Mouse (Mus musculus): ENCODE measurements around the gene Ifi208. TPM values are rescaled to one million over a fixed set of nuclear protein-coding genes. Genes with fewer than 3 reads are reported as not detected.
"Not testable (repeated sequence)": the region's sequence is repeated elsewhere in the genome, so short reads cannot be mapped to it uniquely, and the experiment has no call there.

The Ifi208 gene
- polyA plus RNA-seq (2016; fragmentation: Nextera tagmentation; extraction: Ambion mirVana) = not detected in 2 replicates

DNA sequence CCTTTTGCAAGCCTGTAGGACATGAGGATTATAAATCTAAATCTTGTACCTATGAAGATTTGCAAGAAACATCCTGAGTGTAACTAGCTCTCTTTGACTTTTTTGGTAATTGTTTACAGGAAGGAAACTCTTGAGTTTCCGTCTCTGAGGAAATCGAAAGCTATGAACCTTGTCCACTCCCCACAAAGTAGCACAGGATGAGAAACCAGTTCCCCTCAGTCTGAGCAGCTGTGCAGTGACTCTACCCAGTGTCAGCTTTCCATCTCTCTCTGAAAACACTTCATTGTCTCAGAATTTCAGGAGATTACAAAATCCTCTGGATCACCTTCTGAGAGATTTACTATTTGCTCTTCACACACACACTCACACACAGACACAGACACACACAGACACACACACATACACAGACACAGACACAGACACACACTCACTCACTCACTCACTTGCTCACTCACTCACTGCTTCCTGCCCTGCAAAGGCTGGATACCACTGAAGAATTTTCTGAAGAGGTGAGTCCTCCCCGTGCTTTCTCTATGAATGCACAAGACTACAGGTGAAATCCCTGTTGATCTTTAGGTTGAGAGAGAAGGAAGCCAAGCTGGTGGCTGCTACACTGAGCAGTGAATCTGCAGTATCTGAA is at the start of gene Ifi208:
Gene Ifi208 (plus strand): TSS at position 218 of the 640 bp plus-strand sequence.
- not testable (repeated sequence) for H3K9me3 ChIP-seq; H3K4me2 ChIP-seq; H3K36me3 ChIP-seq (replicated peaks); H3K4me3 ChIP-seq (replicated peaks); H3K27ac ChIP-seq; ATAC-seq (ENCODE audit: low FRiP score); H3K27me3 ChIP-seq; H3K9ac ChIP-seq; H3K4me1 ChIP-seq
- 52% methylated on average over 3 of the region's 3 CpGs for WGBS

- no peak overlapping the region for H3K4me2 ChIP-seq
- no peak overlapping the region for H3K4me3 ChIP-seq (replicated peaks)
- H3K27me3 ChIP-seq = no peaks in the 10 kb centered on the region
- H3K27ac ChIP-seq = no peak overlapping the region
- no peak overlapping the region for H3K9ac ChIP-seq
- ATAC-seq (ENCODE audit: low FRiP score) = no peak
- H3K4me1 ChIP-seq = no peaks in the 10 kb centered on the region
- 91% methylated on average over 2 of the region's 2 CpGs for WGBS
- H3K36me3 ChIP-seq (replicated peaks) = no peaks in the 10 kb centered on the region
- H3K9me3 ChIP-seq = no peaks in the 10 kb centered on the region
Observed at GRCm38 (mm10) chr1:173624052-173624451, 49.4 kb upstream of the Ifi208 start.

- H3K4me3 ChIP-seq (replicated peaks) = no peak overlapping the region
- ATAC-seq (ENCODE audit: low FRiP score) = no peak
- H3K27ac ChIP-seq = no peak overlapping the region
- H3K9me3 ChIP-seq = no peaks in the 10 kb centered on the region
- no peaks in the 10 kb centered on the region for H3K27me3 ChIP-seq
- H3K9ac ChIP-seq = no peak overlapping the region
- H3K4me1 ChIP-seq = no peaks in the 10 kb centered on the region
- WGBS = 77% methylated on average over 2 of the region's 2 CpGs
- no peaks in the 10 kb centered on the region for H3K36me3 ChIP-seq (replicated peaks)
- H3K4me2 ChIP-seq = no peak overlapping the region
Observed at GRCm38 (mm10) chr1:173626686-173627085, 46.8 kb upstream of the Ifi208 start.

GRCm38 (mm10) chr1:173630622-173631021 is 42.9 kb upstream of the Ifi208 start, which contains the start of gene Ifi209:
Gene Ifi209 (plus strand): TSS chr1:173630917.
- 93% methylated on average over 2 of the region's 2 CpGs for WGBS
- ATAC-seq (ENCODE audit: low FRiP score); H3K9me3 ChIP-seq: not testable (repeated sequence)

DNA sequence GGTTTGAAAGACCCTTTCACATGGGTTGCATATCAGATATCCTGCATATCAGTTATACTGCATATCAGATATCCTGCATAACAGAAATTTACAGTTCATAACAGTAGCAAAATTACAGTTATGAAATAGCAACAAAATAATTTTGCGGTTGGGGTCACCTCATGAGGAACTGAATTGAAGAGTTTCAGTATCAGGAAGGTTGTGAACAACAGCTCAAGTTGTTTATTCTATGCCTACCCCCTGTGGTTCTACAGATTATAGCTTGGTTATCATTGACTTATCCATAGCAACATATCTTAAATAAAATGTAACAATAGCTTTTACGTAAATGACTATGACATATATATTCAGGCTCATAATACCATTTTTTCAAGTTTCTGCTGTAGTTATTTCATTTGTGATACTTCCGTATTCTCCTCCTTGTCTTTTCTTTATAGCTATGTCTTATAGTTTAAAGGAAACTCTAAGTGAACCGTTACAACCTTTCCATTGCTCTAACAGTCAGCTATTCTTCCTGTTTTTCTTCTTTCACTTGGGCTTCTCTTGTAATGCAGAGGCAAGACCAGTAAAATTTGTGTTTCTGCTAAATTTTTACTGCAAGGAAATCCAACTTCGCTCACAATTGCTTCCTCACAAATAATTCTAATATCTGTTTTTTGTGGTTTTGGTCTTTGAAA is 39.4 kb upstream of the Ifi208 start:
- ATAC-seq (ENCODE audit: low FRiP score) = no peak
- Histone ChIP-seq H3K27ac (no peak overlapping the region), H3K4me1 (no peaks in the 10 kb centered on the region), H3K4me2 (no peak overlapping the region), H3K9me3 (no peaks in the 10 kb centered on the region), H3K27me3 (no peaks in the 10 kb centered on the region), H3K36me3 (replicated peaks) (no peaks in the 10 kb centered on the region), H3K4me3 (replicated peaks) (no peak overlapping the region), H3K9ac (no peak overlapping the region)
- 90% methylated on average over 5 of the region's 5 CpGs for WGBS

More at GRCm38 (mm10) chr1:173630622-173631021, 42.9 kb upstream of the Ifi208 start, which contains the start of gene Ifi209:
- not testable (repeated sequence) for H3K4me2 ChIP-seq; H3K4me1 ChIP-seq; H3K4me3 ChIP-seq (replicated peaks); H3K27ac ChIP-seq; H3K36me3 ChIP-seq (replicated peaks); H3K9ac ChIP-seq; H3K27me3 ChIP-seq

DNA sequence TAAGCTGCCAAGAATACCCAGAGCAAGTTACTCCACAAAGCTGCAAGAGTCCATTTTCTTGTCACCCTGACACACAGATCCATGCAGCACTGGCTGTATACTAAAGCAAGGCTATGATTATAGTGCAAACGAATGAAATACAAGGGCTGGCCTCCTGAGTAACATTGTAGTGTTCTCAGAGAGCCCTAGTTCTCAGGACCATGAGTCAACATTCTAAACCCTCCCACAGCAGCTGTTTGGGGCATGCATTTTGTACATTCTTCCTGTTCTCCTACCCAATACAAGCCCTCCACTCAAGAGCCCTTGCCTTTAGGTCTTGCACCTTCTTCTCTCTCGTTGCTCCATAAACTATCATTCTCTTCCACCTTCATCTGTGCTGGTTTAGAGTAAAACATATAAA is 28.1 kb upstream of the Ifi208 start:
- H3K27me3 ChIP-seq = no peaks in the 10 kb centered on the region
- no peak overlapping the region for H3K4me2 ChIP-seq
- no peak overlapping the region for H3K9ac ChIP-seq
- H3K27ac ChIP-seq = no peak overlapping the region
- ATAC-seq (ENCODE audit: low FRiP score) = no peak
- H3K9me3 ChIP-seq = no peaks in the 10 kb centered on the region
- 86% methylated on average over 2 of the region's 2 CpGs for WGBS
- H3K4me1 ChIP-seq = no peaks in the 10 kb centered on the region
- no peak overlapping the region for H3K4me3 ChIP-seq (replicated peaks)
- H3K36me3 ChIP-seq (replicated peaks) = no peaks in the 10 kb centered on the region

DNA sequence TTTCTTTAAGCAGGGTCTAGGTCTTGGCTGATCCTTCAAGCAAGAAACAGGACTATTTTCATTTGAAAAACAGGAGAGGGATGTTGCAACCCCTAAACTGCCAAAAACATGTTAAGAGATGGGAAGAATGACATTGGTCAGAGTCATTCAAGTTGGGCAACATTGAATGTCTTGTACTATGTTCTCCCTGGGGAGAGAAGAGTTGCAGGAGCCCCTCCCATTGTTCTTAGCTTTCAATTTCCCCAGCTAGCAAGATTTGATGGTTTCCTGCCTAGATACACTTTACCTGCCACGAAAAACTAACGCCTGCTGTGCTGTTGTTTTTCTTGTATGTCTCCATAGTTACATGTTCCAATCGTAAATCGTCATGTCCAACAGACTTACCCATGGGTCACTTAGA is 15.5 kb upstream of the Ifi208 start:
- Histone ChIP-seq H3K9ac (no peak overlapping the region), H3K4me3 (replicated peaks) (no peak overlapping the region), H3K27ac (no peak overlapping the region), H3K27me3 (no peaks in the 10 kb centered on the region), H3K4me1 (no peaks in the 10 kb centered on the region), H3K4me2 (no peak overlapping the region), H3K36me3 (replicated peaks) (no peaks in the 10 kb centered on the region), H3K9me3 (no peaks in the 10 kb centered on the region)
- 84% methylated on average over 4 of the region's 4 CpGs for WGBS
- no peak for ATAC-seq (ENCODE audit: low FRiP score)

- H3K9ac ChIP-seq; H3K27me3 ChIP-seq; H3K4me2 ChIP-seq; H3K36me3 ChIP-seq (replicated peaks); H3K9me3 ChIP-seq; H3K4me1 ChIP-seq; ATAC-seq (ENCODE audit: low FRiP score); H3K4me3 ChIP-seq (replicated peaks); H3K27ac ChIP-seq: not testable (repeated sequence)
- WGBS = 89% methylated on average over 1 of the region's 1 CpGs
Observed at GRCm38 (mm10) chr1:173678605-173679004, 5.1 kb downstream of the Ifi208 start.

GRCm38 (mm10) chr1:173694270-173694669 is 20.8 kb downstream of the Ifi208 start:
- Histone ChIP-seq H3K9ac (no peak overlapping the region), H3K4me3 (replicated peaks) (no peak overlapping the region), H3K27me3 (no peaks in the 10 kb centered on the region), H3K36me3 (replicated peaks) (no peaks in the 10 kb centered on the region), H3K27ac (no peak overlapping the region), H3K4me2 (no peak overlapping the region), H3K4me1 (no peaks in the 10 kb centered on the region), H3K9me3 (no peaks in the 10 kb centered on the region)
- 94% methylated on average over 1 of the region's 1 CpGs for WGBS
- no peak for ATAC-seq (ENCODE audit: low FRiP score)

DNA sequence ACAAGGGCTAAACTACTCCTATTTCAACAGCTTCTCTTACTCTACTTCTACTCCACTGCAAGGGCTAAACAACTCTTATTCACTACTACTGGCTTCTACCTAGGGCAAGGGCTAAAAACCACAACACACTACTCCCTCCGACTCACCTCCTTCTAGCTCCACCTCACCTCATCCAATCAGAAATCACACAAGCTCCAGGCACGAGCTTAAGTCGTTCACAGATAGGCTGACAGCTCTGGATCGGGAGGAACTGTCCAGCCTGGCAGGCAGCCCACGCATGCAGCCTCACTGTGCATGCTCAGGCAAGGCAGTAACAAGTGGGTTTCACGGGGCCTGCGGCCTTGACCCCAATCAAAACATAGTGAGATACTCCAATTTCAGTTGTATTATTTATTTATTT is 59.7 kb downstream of the Ifi208 start:
- Histone ChIP-seq H3K36me3 (replicated peaks) (no peaks in the 10 kb centered on the region), H3K4me1 (no peaks in the 10 kb centered on the region), H3K4me3 (replicated peaks) (no peak overlapping the region), H3K9ac (no peak overlapping the region), H3K9me3 (no peaks in the 10 kb centered on the region), H3K4me2 (no peak overlapping the region), H3K27me3 (no peaks in the 10 kb centered on the region), H3K27ac (no peak overlapping the region)
- ATAC-seq (ENCODE audit: low FRiP score) = no peak
- WGBS = 43% methylated on average over 7 of the region's 7 CpGs

DNA sequence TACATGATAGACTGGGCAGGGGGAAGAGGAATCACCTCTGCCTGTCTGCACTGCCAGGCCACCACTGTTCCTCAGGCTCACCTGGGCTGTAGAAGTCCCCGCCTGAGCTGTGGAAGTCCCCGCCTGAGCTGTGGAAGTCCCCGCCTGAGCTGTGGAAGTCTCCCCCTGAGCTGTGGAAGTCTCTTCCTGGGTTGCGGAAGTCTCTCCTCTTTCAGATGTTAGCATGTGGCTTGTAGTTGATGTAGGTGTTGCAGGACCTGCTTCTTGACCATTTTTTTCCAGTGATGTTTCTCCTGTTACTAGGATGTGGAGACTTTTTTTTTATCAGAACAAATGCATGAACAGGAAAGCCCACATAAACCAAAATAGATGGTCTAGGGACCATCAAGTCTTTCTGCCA is 61.5 kb downstream of the Ifi208 start:
- ATAC-seq (ENCODE audit: low FRiP score); H3K4me1 ChIP-seq; H3K9ac ChIP-seq; H3K36me3 ChIP-seq (replicated peaks); H3K4me3 ChIP-seq (replicated peaks); H3K27ac ChIP-seq; H3K27me3 ChIP-seq; H3K9me3 ChIP-seq; H3K4me2 ChIP-seq: not testable (repeated sequence)
- 87% methylated on average over 4 of the region's 4 CpGs for WGBS

- no peak overlapping the region for H3K9ac ChIP-seq
- H3K4me3 ChIP-seq (replicated peaks) = no peak overlapping the region
- H3K4me2 ChIP-seq = no peak overlapping the region
- no peaks in the 10 kb centered on the region for H3K9me3 ChIP-seq
- no peaks in the 10 kb centered on the region for H3K27me3 ChIP-seq
- H3K4me1 ChIP-seq = no peaks in the 10 kb centered on the region
- ATAC-seq (ENCODE audit: low FRiP score) = no peak
- no peak overlapping the region for H3K27ac ChIP-seq
- no peaks in the 10 kb centered on the region for H3K36me3 ChIP-seq (replicated peaks)
- WGBS = 75% methylated on average over 2 of the region's 2 CpGs
Observed at GRCm38 (mm10) chr1:173736986-173737385, 63.5 kb downstream of the Ifi208 start.

- no peak for ATAC-seq (ENCODE audit: low FRiP score)
- H3K4me2 ChIP-seq = no peak overlapping the region
- no peaks in the 10 kb centered on the region for H3K4me1 ChIP-seq
- H3K4me3 ChIP-seq (replicated peaks) = no peak overlapping the region
- no peak overlapping the region for H3K9ac ChIP-seq
- H3K36me3 ChIP-seq (replicated peaks) = no peaks in the 10 kb centered on the region
- H3K27ac ChIP-seq = no peak overlapping the region
- H3K27me3 ChIP-seq = no peaks in the 10 kb centered on the region
- no peaks in the 10 kb centered on the region for H3K9me3 ChIP-seq
Observed at GRCm38 (mm10) chr1:173740537-173740936, 67.1 kb downstream of the Ifi208 start.
